In the genomic region with DNA sequence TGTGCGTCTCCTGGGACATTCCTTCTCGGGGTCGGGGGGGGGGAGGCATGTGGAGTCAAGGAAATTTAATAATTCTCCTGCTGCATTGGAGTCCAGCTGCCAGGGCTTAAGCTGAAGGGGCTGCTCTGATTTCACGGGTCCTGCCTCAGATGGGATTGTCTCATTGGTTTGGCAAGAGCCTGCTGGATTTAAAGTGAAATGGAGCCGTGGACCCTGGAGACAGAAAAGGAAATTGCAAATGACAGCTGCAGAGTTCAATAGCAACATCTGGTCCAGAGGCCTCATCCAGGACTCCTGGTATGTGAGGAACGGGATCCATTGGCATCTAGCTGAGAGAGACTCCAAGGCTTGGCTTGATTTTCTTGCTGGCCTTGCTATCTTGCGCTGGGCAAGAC, we compare ENCODE assay signal across 7 mouse cellular contexts.
DNase-seq lines count a peak whose midpoint lies in the region; ATAC-seq lines count a peak whose summit lies in the region.

No protein-coding gene starts in this region.

- H3K27me3 ChIP-seq in forebrain, embryonic 14.5 days (replicated peaks; ENCODE audit: control insufficient read depth, insufficient read depth, low read length), result no peaks in the 10 kb centered on the region
- H3K27me3 ChIP-seq in hindbrain, embryonic 11.5 days (ENCODE audit: control insufficient read depth, insufficient read depth, low read length), result no peaks in the 10 kb centered on the region
- H3K27me3 ChIP-seq in midbrain, embryonic 14.5 days (ENCODE audit: control insufficient read depth, insufficient read depth, low read length), result no peaks in the 10 kb centered on the region

- no peaks in the 10 kb centered on the region for H3K36me3 ChIP-seq in forebrain, embryonic 14.5 days (ENCODE audit: control insufficient read depth, insufficient read depth, low read length)
- H3K36me3 ChIP-seq in hindbrain, embryonic 11.5 days (ENCODE audit: control insufficient read depth, insufficient read depth, low read length), result no peaks in the 10 kb centered on the region
- no peaks in the 10 kb centered on the region for H3K36me3 ChIP-seq in midbrain, embryonic 14.5 days (ENCODE audit: control insufficient read depth, insufficient read depth, low read length)

- no peak overlapping the region for H3K9ac ChIP-seq in forebrain, embryonic 14.5 days (ENCODE audit: low read length)
- no peak overlapping the region for H3K9ac ChIP-seq in hindbrain, embryonic 11.5 days (ENCODE audit: low read depth, low read length)
- no peak overlapping the region for H3K9ac ChIP-seq in midbrain, embryonic 14.5 days (replicated peaks; ENCODE audit: low read length)

- no peak for ATAC-seq in forebrain, embryonic 14.5 days
- ATAC-seq in hindbrain, embryonic 11.5 days (ENCODE audit: low FRiP score), result peak; percentile 54; the same call in 1 of the 2 replicates
- ATAC-seq in midbrain, embryonic 14.5 days (ENCODE audit: low FRiP score, low TSS enrichment), result peak; percentile 46; the same call in 1 of the 2 replicates

- H3K27ac ChIP-seq in forebrain, embryonic 14.5 days (ENCODE audit: low read depth, low read length), result no peak overlapping the region
- no peak overlapping the region for H3K27ac ChIP-seq in hindbrain, embryonic 11.5 days (ENCODE audit: low read depth, low read length)
- H3K27ac ChIP-seq in midbrain, embryonic 14.5 days (replicated peaks; ENCODE audit: low read depth, low read length), result 0 out of 2 replicates have a peak overlapping the region, but pooled peaks have one; percentile 26

- peak; percentile 81 for DNase-seq in embryo, embryonic 11 days
- peak; percentile 22 for DNase-seq in forebrain, embryonic 14.5 days (ENCODE audit: low spot score)
- no peak for DNase-seq in hindbrain, embryonic 11.5 days (ENCODE audit: low spot score)
- peak; percentile 73 for DNase-seq in midbrain, embryonic 14.5 days
- DNase-seq in right cerebral cortex, postnatal 10 days (ENCODE audit: low spot score in 2 of 2), result no peak
- no peak for DNase-seq in left cerebral cortex, adult 18-20 months (ENCODE audit: low spot score in 2 of 2)
- no peak for DNase-seq in left cerebral cortex, adult 8-10 months (ENCODE audit: low spot score in 2 of 2)

- H3K9me3 ChIP-seq in forebrain, embryonic 14.5 days (replicated peaks; ENCODE audit: control insufficient read depth, low read length), result no peaks in the 10 kb centered on the region
- no peaks in the 10 kb centered on the region for H3K9me3 ChIP-seq in hindbrain, embryonic 11.5 days (ENCODE audit: control insufficient read depth, low read length)
- H3K9me3 ChIP-seq in midbrain, embryonic 14.5 days (ENCODE audit: control insufficient read depth, low read length), result no peaks in the 10 kb centered on the region

- no peak overlapping the region for H3K4me3 ChIP-seq in forebrain, embryonic 14.5 days (ENCODE audit: low read depth, low read length)
- no peak overlapping the region for H3K4me3 ChIP-seq in hindbrain, embryonic 11.5 days (ENCODE audit: low read depth, low read length)
- no peak overlapping the region for H3K4me3 ChIP-seq in midbrain, embryonic 14.5 days (replicated peaks; ENCODE audit: low read depth, low read length)

- H3K4me2 ChIP-seq in forebrain, embryonic 14.5 days (ENCODE audit: low read length), result no peak overlapping the region
- no peak overlapping the region for H3K4me2 ChIP-seq in hindbrain, embryonic 11.5 days (replicated peaks; ENCODE audit: low read depth, low read length)
- H3K4me2 ChIP-seq in midbrain, embryonic 14.5 days (ENCODE audit: low read length), result 0 out of 2 replicates have a peak overlapping the region, but pooled peaks have one; percentile 15

- 55% methylated on average over 7 of the region's 7 CpGs for WGBS in forebrain, embryonic 14.5 days
- WGBS in hindbrain, embryonic 11.5 days, result 35% methylated on average over 7 of the region's 7 CpGs
- 11% methylated on average over 7 of the region's 7 CpGs for WGBS in midbrain, embryonic 14.5 days

- H3K4me1 ChIP-seq in forebrain, embryonic 14.5 days (ENCODE audit: control insufficient read depth, insufficient read depth, low read length), result no peaks in the 10 kb centered on the region; the same call in 1 of the 2 replicates
- H3K4me1 ChIP-seq in hindbrain, embryonic 11.5 days (replicated peaks; ENCODE audit: control insufficient read depth, insufficient read depth, low read length), result no peaks in the 10 kb centered on the region
- peaks cover 14% of the 10 kb centered on the region for H3K4me1 ChIP-seq in midbrain, embryonic 14.5 days (ENCODE audit: control insufficient read depth, insufficient read depth, low read length)

Comparison
In these comparisons a context has a peak if more than half of its experiments do, and no peak if none do; other contexts are left out.
1. DNase-seq: peak in embryo, embryonic 11 days (single experiment), forebrain, embryonic 14.5 days (single experiment) and midbrain, embryonic 14.5 days (single experiment); none in hindbrain, embryonic 11.5 days (single experiment), right cerebral cortex, postnatal 10 days (0 of 2), left cerebral cortex, adult 18-20 months (0 of 2) and left cerebral cortex, adult 8-10 months (0 of 2).